Mouse (Mus musculus): ENCODE measurements at regions not wholly inside any gene's neighbourhood (a gene's known extent, or its start where the extent isn't known, plus 50 kb on each side); places are given as distances from the start of the nearest gene placed in this dataset.
A peak's percentile ranks its signal among the peaks of the same experiment; 100 is the strongest.

GRCm38 (mm10) chr6:117000951-117001725 lies 167.2 kb upstream of the Cxcl12 start:
- no peak for DNase-seq

DNA sequence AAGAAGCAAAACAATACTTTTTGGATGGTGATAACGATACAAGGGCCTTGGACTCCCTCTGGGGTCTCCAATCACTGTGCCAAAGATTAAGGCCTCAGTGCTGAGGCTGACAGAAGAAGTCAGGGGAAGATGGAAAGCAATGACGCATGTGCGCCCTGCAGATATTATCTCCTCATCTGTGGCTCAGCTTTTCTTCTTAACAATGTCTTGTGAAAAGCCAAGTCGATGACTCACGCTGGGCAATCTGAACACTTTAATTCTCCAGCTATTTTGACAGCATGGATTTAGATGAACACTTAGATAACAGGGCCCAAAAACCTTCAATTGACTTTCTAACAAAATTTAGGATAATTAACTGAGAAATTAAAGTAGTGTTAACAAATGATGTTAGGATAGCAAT lies 155.7 kb upstream of the Cxcl12 start:
- no peak for DNase-seq

GRCm38 (mm10) chr6:117015461-117015860 lies 152.9 kb upstream of the Cxcl12 start:
- DNase-seq = no peak

GRCm38 (mm10) chr6:117021851-117022250 lies 146.5 kb upstream of the Cxcl12 start:
- DNase-seq = peak; percentile 54

DNA sequence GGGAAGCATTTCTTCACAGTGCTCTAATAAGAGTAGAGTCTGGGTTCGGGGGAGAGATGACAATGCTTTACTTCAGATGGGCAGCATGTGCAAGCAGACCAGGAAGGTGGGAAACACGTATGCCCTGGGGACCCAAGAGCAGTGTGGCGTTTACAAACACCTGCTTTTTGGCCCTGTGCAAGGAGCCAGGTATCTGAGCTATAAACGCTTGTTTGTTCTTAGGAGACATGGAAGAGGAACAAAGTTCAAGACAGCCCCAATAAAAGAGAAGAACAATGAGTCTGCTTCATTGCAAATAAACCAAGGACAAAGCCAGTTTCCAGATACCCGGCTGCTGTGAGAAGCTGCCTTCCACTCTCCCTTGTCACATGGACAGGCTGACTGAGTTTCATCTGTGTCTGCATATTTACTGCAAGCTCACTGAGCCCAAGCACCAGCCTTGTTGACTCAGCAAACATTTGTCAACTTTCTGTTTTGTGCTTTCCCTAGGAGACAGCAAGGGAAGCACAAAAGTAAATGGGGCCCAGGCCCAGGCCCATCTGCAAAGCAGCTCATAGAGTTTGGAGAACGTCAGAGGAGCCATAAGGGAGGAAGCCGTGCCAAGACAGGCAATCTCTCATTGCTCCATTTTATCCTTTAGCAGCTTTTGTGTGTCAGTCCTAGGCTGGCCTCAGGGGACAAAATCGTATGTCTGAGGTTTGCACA lies 136.1 kb upstream of the Cxcl12 start:
- no peak for DNase-seq

DNA sequence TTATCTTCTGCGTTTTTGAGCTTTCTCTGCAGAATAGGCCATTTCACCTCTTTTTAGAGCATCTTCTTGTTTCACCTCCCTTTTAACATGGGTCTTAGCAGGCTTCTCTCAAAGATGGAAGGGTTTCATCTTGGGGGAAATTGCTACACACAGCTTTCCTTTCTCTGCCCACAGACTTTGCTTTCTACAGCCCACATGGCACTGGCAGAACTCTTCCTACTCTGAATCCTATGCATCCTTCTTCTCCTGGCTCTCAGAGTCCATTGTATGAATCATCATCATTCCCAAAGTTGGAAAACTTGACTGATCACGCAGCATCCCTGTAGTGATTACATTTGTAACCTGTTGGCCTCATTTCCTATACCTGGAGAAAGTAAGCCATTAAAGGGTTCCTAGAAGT lies 124.6 kb upstream of the Cxcl12 start:
- no peak for DNase-seq

- DNase-seq = peak; percentile 27
These were observed 118.8 kb upstream of the Cxcl12 start for GRCm38 (mm10) chr6:117049459-117050010.

DNA sequence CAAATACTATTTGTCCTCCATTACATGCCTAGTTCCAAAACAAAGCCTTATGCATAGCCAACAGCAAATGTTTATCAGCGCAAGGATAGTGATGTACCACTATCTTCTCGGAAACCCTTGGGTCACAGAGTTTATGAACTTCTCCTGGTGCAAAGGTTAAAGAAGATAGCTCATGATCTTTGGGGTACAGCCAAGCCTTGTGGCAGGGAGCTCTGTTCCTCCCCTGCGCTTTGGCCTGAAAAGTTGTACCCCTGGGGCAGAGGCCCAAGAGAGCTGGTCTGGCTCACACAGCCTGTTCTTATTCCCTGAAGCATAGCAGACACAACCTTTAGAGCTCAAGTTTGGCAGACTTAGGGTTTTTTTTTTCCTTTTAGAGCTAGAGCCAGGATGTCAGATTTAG lies 107.6 kb upstream of the Cxcl12 start:
- peak; percentile 64 for DNase-seq

DNA sequence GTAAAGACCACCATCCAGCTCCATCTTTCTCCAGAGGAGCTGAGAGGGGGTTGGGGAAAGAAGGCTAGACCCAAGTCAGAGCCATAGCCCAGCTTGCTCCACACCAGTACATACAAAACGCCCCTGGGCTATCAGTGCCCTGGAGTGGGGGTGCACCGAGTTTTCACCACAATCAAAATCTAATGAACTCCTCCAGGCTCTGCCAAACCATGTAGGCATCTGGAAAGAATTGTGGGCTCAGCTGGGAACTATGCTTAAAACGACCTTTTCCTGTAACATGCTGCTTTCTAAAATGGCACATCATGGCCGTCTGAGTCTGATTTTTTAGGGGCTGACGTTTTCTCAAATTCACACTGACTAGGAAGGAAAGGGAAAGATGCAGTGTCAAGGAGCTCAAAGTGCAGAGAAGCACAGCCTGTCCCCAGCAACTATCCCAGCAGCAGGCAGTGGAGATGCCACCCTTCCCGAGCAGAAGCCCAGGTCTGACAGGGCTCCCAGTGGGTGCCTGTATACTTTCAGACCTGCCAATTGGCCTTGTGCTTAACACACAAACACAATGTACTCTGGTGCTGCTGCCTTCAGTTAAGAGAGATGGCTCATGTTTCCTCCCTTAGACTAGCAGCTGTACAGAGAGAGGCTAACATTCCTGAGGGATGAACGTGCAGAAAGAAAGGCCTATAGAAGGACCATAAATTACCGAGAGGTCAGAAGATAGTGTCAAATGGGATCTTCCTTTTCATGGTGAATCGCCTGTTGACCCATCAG lies 100.6 kb upstream of the Cxcl12 start:
- DNase-seq = no peak

DNA sequence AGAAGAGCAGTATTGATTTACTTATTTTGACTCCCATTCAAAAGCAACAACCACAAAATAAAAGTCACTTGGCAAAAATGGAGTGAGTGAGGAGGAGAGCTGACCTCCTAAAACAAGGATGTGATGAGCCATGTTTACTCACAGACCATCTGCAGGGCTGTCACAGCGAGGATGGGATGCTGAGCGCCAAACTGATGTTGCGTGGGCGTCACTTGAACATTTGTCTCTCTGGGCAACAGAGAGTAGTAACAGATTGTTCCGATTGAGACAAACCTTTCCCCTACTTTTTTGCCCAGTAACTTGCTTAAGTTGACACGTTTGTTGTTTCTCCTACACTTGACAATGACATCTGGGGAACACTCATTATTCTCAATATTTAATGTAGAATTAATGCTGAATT lies 97.0 kb upstream of the Cxcl12 start:
- peak; percentile 30 for DNase-seq

DNA sequence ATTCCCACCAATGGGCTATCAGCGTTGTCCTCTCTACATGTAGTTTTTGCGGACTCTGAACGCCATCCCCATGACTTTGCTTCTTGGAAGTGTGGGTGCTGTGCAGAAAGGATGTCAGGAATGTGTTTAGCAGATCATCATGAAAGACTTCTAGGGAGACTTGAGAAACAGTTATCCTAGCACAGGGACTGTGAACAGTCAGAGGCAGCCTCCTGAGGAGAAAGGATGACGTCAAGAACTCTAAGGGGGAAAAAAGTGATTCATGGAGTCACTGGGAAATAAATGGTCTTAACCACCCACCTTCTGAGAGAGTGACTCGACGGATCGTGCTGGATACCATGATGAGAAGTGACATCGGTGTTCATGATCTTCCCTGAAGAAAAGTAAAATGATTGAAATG lies 96.5 kb upstream of the Cxcl12 start:
- no peak for DNase-seq

- DNase-seq = no peak
These were observed 88.8 kb upstream of the Cxcl12 start for GRCm38 (mm10) chr6:117079500-117079899.

GRCm38 (mm10) chr6:117080973-117081372 lies 87.4 kb upstream of the Cxcl12 start:
- peak; percentile 29 for DNase-seq

DNA sequence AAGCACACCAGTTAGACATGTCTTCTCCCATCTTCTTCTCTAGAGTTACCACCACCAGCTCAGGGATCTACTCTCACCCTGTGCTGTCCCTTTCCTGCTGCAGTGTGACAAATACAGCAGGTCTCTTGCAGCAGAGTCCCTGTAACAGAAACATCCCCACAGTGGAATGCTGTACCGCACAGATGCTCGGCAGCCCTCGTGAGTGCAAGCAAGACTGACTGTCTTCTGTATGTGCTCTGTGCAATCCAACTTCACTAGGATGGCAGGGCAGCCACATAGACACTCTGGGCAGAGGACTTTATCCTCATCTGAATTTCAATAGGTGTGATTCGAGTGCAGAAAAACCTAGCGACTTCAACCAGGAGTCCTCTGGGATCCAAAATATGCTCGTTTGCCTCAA lies 84.1 kb upstream of the Cxcl12 start:
- no peak for DNase-seq

- DNase-seq = no peak
These were observed 83.4 kb upstream of the Cxcl12 start for GRCm38 (mm10) chr6:117084833-117085500.

- no peak for DNase-seq
These were observed 73.6 kb upstream of the Cxcl12 start for GRCm38 (mm10) chr6:117094742-117095141.

DNA sequence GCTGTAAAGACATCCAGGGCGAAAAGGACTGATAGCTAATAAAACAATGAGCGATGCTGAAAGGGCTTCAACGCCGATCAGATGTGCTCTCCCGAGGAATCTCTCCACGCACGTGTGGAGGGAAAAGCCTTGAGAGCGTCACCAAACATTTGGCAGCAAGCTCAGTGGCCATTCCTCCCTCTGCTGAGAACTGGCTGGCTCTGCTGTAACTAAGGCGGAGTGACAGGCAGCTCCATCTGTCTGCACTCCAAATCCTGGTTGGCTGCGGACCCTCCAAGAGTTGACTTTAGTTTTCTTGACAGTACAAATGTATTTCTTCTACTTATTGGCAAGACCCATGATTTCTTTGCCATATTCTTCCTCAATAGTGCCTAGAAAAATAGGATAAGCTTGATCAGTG lies 68.5 kb upstream of the Cxcl12 start:
- no peak for DNase-seq

DNA sequence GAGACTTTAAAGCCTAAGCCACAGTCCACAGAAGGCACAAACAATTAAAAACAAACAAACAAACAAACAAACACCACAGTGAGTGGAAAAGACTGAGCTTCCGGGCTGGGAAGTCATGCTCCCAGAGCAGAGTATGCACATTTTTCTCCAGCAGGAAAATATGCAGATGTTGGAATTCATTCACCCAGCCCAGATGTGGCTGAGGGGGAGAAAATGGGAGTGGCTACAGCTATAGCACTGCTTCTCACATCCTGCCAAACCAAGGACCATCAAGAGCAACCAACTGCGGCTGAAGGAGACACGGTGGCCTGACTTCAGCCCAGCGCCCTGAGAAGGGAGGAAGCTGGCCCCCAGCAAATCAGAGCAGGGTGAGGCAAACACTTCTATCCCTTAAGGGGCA lies 65.6 kb upstream of the Cxcl12 start:
- peak; percentile 13 for DNase-seq

DNA sequence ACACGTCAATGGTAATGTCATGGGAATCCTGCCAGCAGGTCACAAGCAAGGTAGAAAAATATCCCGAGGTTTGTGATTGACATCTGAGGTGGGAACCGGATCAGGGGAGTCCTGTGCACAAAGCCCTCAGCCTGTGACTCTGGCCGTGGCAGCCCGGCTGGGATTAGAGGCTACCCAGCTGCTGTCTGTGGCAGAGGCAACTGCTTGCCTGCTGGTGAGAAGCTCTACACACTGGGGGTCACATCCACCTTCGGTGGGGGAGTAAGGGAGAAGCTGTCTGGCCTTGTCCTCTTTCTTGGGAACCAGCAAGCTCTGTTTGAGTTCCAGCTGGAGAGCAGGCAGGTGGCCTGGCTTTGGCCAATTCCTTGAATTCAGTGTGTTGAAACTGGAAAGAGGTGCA lies 64.3 kb upstream of the Cxcl12 start:
- DNase-seq = no peak

DNA sequence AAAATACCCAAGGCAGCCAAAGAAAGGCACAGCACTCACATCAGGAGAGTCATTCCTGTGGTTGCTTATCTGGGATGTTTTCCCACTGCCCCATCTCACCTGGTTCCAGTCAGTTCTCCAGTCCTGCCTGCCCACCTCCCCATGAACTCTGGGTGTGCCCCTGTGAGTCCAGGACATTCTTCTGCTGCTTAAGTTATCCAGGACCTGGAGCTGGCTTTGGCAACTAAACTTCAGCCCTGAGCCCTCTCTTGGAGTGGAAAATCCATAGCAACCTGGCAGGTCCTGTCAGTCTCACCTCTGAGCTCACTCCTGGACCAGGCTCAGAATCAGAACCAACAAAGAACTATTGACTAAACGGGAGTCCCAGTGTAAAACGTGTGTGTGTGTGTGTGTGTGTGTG lies 63.9 kb upstream of the Cxcl12 start:
- no peak for DNase-seq

- DNase-seq = peak; percentile 43
These were observed 63.1 kb upstream of the Cxcl12 start for GRCm38 (mm10) chr6:117105182-117105589.

GRCm38 (mm10) chr6:117110291-117110690 lies 58.0 kb upstream of the Cxcl12 start:
- DNase-seq = no peak

GRCm38 (mm10) chr6:117114859-117115258 lies 53.5 kb upstream of the Cxcl12 start:
- DNase-seq = no peak

All from kidney, postnatal 14 days (tissue).